Mouse (Mus musculus): ENCODE results near the gene Antxr2.

Antxr2 gene

GRCm38 (mm10) chr5:98030902-98031641 is at the start of gene Antxr2:
TSS of gene Antxr2 (minus strand) at chr5:98031043.
- peak; percentile 68 for DNase-seq (ENCODE audit: low spot score)

- peak; percentile 29 for DNase-seq (ENCODE audit: low spot score)
These were observed 45.8 kb upstream of the Antxr2 start for GRCm38 (mm10) chr5:98076612-98077011.

GRCm38 (mm10) chr5:98069191-98069590 is 38.3 kb upstream of the Antxr2 start:
- no peak for DNase-seq (ENCODE audit: low spot score)

- no peak for DNase-seq (ENCODE audit: low spot score)
These were observed 24.4 kb upstream of the Antxr2 start for GRCm38 (mm10) chr5:98055275-98055674.

GRCm38 (mm10) chr5:98054834-98055233 is 24.0 kb upstream of the Antxr2 start:
- no peak for DNase-seq (ENCODE audit: low spot score)

- no peak for DNase-seq (ENCODE audit: low spot score)
These were observed 4.1 kb upstream of the Antxr2 start for GRCm38 (mm10) chr5:98034928-98035327.

GRCm38 (mm10) chr5:98034207-98034606 is 3.4 kb upstream of the Antxr2 start:
- no peak for DNase-seq (ENCODE audit: low spot score)

GRCm38 (mm10) chr5:98032803-98033420 is 2.1 kb upstream of the Antxr2 start:
- DNase-seq (ENCODE audit: low spot score) = peak; percentile 62

- DNase-seq (ENCODE audit: low spot score) = peak; percentile 64
These were observed 547 bp downstream of the Antxr2 start for GRCm38 (mm10) chr5:98030091-98030901.

- DNase-seq (ENCODE audit: low spot score) = no peak
These were observed 3.0 kb downstream of the Antxr2 start for GRCm38 (mm10) chr5:98027688-98028389.

GRCm38 (mm10) chr5:98025921-98026320 is 4.9 kb downstream of the Antxr2 start:
- no peak for DNase-seq (ENCODE audit: low spot score)

GRCm38 (mm10) chr5:98024545-98024944 is 6.3 kb downstream of the Antxr2 start:
- DNase-seq (ENCODE audit: low spot score) = no peak

GRCm38 (mm10) chr5:98021518-98021917 is 9.3 kb downstream of the Antxr2 start:
- no peak for DNase-seq (ENCODE audit: low spot score)

GRCm38 (mm10) chr5:98020658-98021057 is 10.2 kb downstream of the Antxr2 start:
- no peak for DNase-seq (ENCODE audit: low spot score)

GRCm38 (mm10) chr5:98019396-98019795 is 11.4 kb downstream of the Antxr2 start:
- DNase-seq (ENCODE audit: low spot score) = no peak

GRCm38 (mm10) chr5:98018162-98018561 is 12.7 kb downstream of the Antxr2 start:
- peak; percentile 59 for DNase-seq (ENCODE audit: low spot score)

GRCm38 (mm10) chr5:98016247-98017203 is 14.3 kb downstream of the Antxr2 start:
- peak; percentile 69 for DNase-seq (ENCODE audit: low spot score)

GRCm38 (mm10) chr5:98005751-98006150 is 25.1 kb downstream of the Antxr2 start:
- DNase-seq (ENCODE audit: low spot score) = no peak

- no peak for DNase-seq (ENCODE audit: low spot score)
These were observed 31.5 kb downstream of the Antxr2 start for GRCm38 (mm10) chr5:97999261-97999824.

- DNase-seq (ENCODE audit: low spot score) = no peak
These were observed 34.2 kb downstream of the Antxr2 start for GRCm38 (mm10) chr5:97996500-97997176.

All from lung, postnatal 25 days (tissue).